Mouse (Mus musculus): Measurements from ENCODE around the gene Srsf4. TPM values are rescaled to one million over a fixed set of nuclear protein-coding genes. Genes with fewer than 3 reads are reported as not detected.

Gene Srsf4
- polyA plus RNA-seq, 1 experiment from 2014 or later, result 123 TPM

Other genes starting within 250 kb of the Srsf4 start
- gene Ptpru, start 35.3 kb upstream of the Srsf4 start, polyA plus RNA-seq (2015; fragmentation: Nextera tagmentation; extraction: Ambion mirVana), result 0.27 and 0.74 TPM in 2 replicates
- gene Mecr, start 30.1 kb upstream of the Srsf4 start, polyA plus RNA-seq (2015; fragmentation: Nextera tagmentation; extraction: Ambion mirVana), result 36.9 and 40.5 TPM in 2 replicates
- gene Tmem200b, start 48.2 kb downstream of the Srsf4 start, polyA plus RNA-seq (2015; fragmentation: Nextera tagmentation; extraction: Ambion mirVana), result 0.30 and 0.35 TPM in 2 replicates
- gene Gm10300, start 201.1 kb downstream of the Srsf4 start, polyA plus RNA-seq (2015; fragmentation: Nextera tagmentation; extraction: Ambion mirVana), result 0.05 and 0.08 TPM in 2 replicates
- 47.5 and 52.0 TPM in 2 replicates for gene Epb41, start 201.7 kb downstream of the Srsf4 start, polyA plus RNA-seq (2015; fragmentation: Nextera tagmentation; extraction: Ambion mirVana)